Mouse (Mus musculus): ENCODE measurements around the gene Wipf3. TPM values are rescaled to one million over a fixed set of nuclear protein-coding genes. Genes with fewer than 3 reads are reported as not detected.

Gene Wipf3
- 1.1 and 1.9 TPM in 2 replicates for polyA plus RNA-seq (2015; fragmentation: Nextera tagmentation; extraction: Ambion mirVana)

GRCm38 (mm10) chr6:54429447-54430194, at the start of gene Wipf3:
Gene Wipf3 (plus strand): TSS chr6:54429603.
- Histone ChIP-seq H3K27me3 (replicated peaks) (peaks cover 4% of the 10 kb centered on the region; the same call in 1 of the 2 replicates), H3K4me2 (replicated peaks) (peak within 1 kb of the TSS; percentile 96), H3K4me1 (replicated peaks) (peaks cover 11% of the 10 kb centered on the region), H3K9ac (peak within 1 kb of the TSS; percentile 54), H3K9me3 (no peaks in the 10 kb centered on the region), H3K4me3 (replicated peaks) (peak within 1 kb of the TSS; percentile 53), H3K27ac (no peak within 1 kb of the TSS), H3K36me3 (no peaks in the 10 kb centered on the region)
- under 1% methylated on average over 69 of the region's 71 CpGs for WGBS
- ATAC-seq = peak; percentile 98

GRCm38 (mm10) chr6:54382636-54383035, 46.8 kb upstream of the Wipf3 start:
- 54% methylated on average over 8 of the region's 8 CpGs for WGBS

GRCm38 (mm10) chr6:54383893-54384524, 45.4 kb upstream of the Wipf3 start:
- Histone ChIP-seq H3K4me3 (replicated peaks) (no peak overlapping the region), H3K4me2 (replicated peaks) (0 out of 2 replicates have a peak overlapping the region, but pooled peaks have one; percentile 24), H3K4me1 (replicated peaks) (peaks cover 4% of the 10 kb centered on the region; the same call in 1 of the 2 replicates), H3K36me3 (no peaks in the 10 kb centered on the region), H3K9me3 (no peaks in the 10 kb centered on the region), H3K27me3 (replicated peaks) (no peaks in the 10 kb centered on the region), H3K27ac (no peak overlapping the region), H3K9ac (no peak overlapping the region)
- WGBS = 45% methylated on average over 12 of the region's 12 CpGs
- peak; percentile 68 for ATAC-seq

More at GRCm38 (mm10) chr6:54382636-54383035, 46.8 kb upstream of the Wipf3 start:
- Histone ChIP-seq H3K9ac (no peak overlapping the region), H3K4me1 (replicated peaks) (peaks cover 4% of the 10 kb centered on the region; the same call in 1 of the 2 replicates), H3K27me3 (replicated peaks) (no peaks in the 10 kb centered on the region), H3K4me2 (replicated peaks) (no peak overlapping the region), H3K9me3 (no peaks in the 10 kb centered on the region), H3K27ac (no peak overlapping the region), H3K36me3 (no peaks in the 10 kb centered on the region), H3K4me3 (replicated peaks) (no peak overlapping the region)
- ATAC-seq = no peak

DNA sequence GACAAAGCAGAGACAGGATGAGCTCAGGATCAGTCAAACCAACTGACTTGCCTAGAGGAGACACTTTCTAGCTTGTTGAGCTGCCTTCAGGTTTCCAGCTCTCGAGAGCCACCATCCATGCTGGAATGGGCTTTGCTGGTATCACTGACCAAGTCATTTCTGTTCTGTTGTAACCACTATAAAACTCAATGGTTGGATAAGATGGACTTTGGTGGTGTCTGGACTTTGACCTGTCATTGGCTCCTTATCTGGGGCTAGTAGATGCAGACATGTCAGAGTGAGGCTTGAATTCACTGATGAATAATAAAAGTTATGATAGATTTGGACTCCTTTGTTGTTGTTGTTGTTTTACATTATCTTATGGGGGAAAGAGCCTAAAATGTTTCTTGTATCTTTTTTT, 44.6 kb upstream of the Wipf3 start:
- peaks cover 4% of the 10 kb centered on the region; the same call in 1 of the 2 replicates for H3K4me1 ChIP-seq (replicated peaks)
- no peak overlapping the region for H3K4me2 ChIP-seq (replicated peaks)
- ATAC-seq = peak; percentile 61
- H3K4me3 ChIP-seq (replicated peaks) = no peak overlapping the region
- no peak overlapping the region for H3K27ac ChIP-seq
- no peaks in the 10 kb centered on the region for H3K27me3 ChIP-seq (replicated peaks)
- 67% methylated on average over 1 of the region's 1 CpGs for WGBS
- no peaks in the 10 kb centered on the region for H3K9me3 ChIP-seq
- no peaks in the 10 kb centered on the region for H3K36me3 ChIP-seq
- no peak overlapping the region for H3K9ac ChIP-seq

DNA sequence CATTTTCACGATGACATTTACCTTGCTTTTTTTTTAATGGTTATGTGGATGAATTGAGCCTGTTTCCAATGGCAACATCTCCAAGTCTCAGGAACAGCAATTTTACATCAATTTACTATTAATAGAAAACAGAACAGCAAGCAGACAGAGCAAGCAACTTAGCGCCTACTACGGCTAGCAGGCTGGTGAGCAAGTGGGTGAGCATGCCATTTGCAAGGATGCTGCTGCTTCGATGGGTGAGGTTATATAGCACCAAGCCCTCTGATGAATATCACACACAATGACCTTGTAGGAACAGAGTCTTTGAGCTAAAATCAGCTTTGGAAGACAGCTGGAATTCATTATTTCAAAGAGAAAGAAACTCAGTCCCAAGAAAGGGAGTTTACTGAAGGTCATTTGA, 43.0 kb upstream of the Wipf3 start:
- Histone ChIP-seq H3K9me3 (no peaks in the 10 kb centered on the region), H3K4me1 (replicated peaks) (peaks cover 4% of the 10 kb centered on the region; the same call in 1 of the 2 replicates), H3K4me3 (replicated peaks) (no peak overlapping the region), H3K9ac (no peak overlapping the region), H3K27me3 (replicated peaks) (no peaks in the 10 kb centered on the region), H3K36me3 (no peaks in the 10 kb centered on the region), H3K27ac (no peak overlapping the region), H3K4me2 (replicated peaks) (no peak overlapping the region)
- no peak for ATAC-seq
- 91% methylated on average over 4 of the region's 4 CpGs for WGBS

GRCm38 (mm10) chr6:54387044-54387443, 42.4 kb upstream of the Wipf3 start:
- no peaks in the 10 kb centered on the region for H3K27me3 ChIP-seq (replicated peaks)
- no peak overlapping the region for H3K4me3 ChIP-seq (replicated peaks)
- ATAC-seq = no peak
- H3K4me2 ChIP-seq (replicated peaks) = no peak overlapping the region
- WGBS = 86% methylated on average over 3 of the region's 3 CpGs
- H3K4me1 ChIP-seq (replicated peaks) = peaks cover 4% of the 10 kb centered on the region; the same call in 1 of the 2 replicates
- no peak overlapping the region for H3K9ac ChIP-seq
- H3K9me3 ChIP-seq = no peaks in the 10 kb centered on the region
- no peak overlapping the region for H3K27ac ChIP-seq
- H3K36me3 ChIP-seq = no peaks in the 10 kb centered on the region

DNA sequence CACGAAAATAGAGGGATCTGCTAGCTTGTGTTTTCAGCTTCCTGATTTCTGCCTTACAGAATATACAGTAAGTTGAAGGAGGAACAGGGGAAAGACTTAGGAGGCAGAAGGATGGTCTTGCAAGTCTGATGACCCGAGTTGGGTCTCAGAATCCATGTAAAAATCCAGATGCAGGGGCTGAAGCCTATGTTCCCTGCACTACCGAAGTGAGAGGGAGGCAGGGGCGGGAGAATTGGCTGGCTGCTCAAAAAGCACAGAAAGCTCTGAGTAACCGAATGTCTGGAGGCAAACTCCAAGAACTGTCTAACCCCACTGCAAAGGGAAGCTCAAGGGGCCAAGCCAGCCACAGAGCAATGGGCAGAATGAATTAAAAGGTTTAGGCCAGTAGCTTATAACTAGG, 41.7 kb upstream of the Wipf3 start:
- Histone ChIP-seq H3K27me3 (replicated peaks) (no peaks in the 10 kb centered on the region), H3K4me3 (replicated peaks) (no peak overlapping the region), H3K36me3 (no peaks in the 10 kb centered on the region), H3K4me2 (replicated peaks) (no peak overlapping the region), H3K27ac (no peak overlapping the region), H3K9me3 (no peaks in the 10 kb centered on the region), H3K4me1 (replicated peaks) (peaks cover 4% of the 10 kb centered on the region; the same call in 1 of the 2 replicates), H3K9ac (no peak overlapping the region)
- no peak for ATAC-seq
- 76% methylated on average over 5 of the region's 5 CpGs for WGBS

DNA sequence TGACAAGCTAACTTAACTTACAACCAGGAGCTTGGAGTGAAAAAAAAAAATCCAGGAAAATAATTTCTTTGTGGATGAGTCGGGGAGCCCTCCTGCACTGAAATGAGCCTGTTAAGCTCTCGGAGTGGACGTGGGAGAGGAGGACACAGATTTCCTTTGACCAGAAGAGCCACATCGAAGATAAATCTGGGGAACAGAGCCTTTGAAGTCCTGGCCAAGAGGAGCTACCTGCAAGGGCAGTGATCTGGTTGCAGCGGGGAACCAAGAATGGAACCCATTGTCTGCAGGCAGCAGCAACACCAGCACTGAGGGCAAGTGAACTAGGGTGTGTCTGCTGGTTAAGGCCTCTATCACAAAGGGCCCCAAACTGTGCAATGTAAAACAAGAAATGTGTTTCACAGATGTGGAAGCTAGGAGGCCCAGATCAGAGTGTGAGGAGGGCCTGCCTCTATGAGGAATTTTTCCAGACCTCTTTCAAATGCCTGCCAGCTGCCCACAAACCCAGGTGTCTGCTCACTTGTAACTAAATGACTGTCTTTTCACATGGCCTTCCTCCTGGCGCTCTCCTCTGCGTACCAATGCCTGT, 40.6 kb upstream of the Wipf3 start:
- Histone ChIP-seq H3K9ac (no peak overlapping the region), H3K4me1 (replicated peaks) (peaks cover 4% of the 10 kb centered on the region; the same call in 1 of the 2 replicates), H3K27me3 (replicated peaks) (no peaks in the 10 kb centered on the region), H3K4me3 (replicated peaks) (no peak overlapping the region), H3K9me3 (no peaks in the 10 kb centered on the region), H3K4me2 (replicated peaks) (no peak overlapping the region), H3K36me3 (no peaks in the 10 kb centered on the region), H3K27ac (no peak overlapping the region)
- peak; percentile 50 for ATAC-seq
- 67% methylated on average over 7 of the region's 7 CpGs for WGBS

- no peaks in the 10 kb centered on the region for H3K36me3 ChIP-seq
- no peaks in the 10 kb centered on the region for H3K4me1 ChIP-seq (replicated peaks)
- no peak overlapping the region for H3K27ac ChIP-seq
- no peak for ATAC-seq
- 4% methylated on average over 3 of the region's 3 CpGs for WGBS
- no peaks in the 10 kb centered on the region for H3K27me3 ChIP-seq (replicated peaks)
- no peak overlapping the region for H3K9ac ChIP-seq
- H3K9me3 ChIP-seq = no peaks in the 10 kb centered on the region
- H3K4me3 ChIP-seq (replicated peaks) = no peak overlapping the region
- H3K4me2 ChIP-seq (replicated peaks) = no peak overlapping the region
These were observed 37.6 kb upstream of the Wipf3 start for GRCm38 (mm10) chr6:54391765-54392164.

GRCm38 (mm10) chr6:54393886-54394285, 35.5 kb upstream of the Wipf3 start:
- Histone ChIP-seq H3K36me3 (no peaks in the 10 kb centered on the region), H3K9me3 (no peaks in the 10 kb centered on the region), H3K27ac (no peak overlapping the region), H3K9ac (no peak overlapping the region), H3K4me2 (replicated peaks) (no peak overlapping the region), H3K4me3 (replicated peaks) (no peak overlapping the region), H3K27me3 (replicated peaks) (no peaks in the 10 kb centered on the region), H3K4me1 (replicated peaks) (no peaks in the 10 kb centered on the region)
- WGBS = 65% methylated on average over 6 of the region's 6 CpGs
- no peak for ATAC-seq

DNA sequence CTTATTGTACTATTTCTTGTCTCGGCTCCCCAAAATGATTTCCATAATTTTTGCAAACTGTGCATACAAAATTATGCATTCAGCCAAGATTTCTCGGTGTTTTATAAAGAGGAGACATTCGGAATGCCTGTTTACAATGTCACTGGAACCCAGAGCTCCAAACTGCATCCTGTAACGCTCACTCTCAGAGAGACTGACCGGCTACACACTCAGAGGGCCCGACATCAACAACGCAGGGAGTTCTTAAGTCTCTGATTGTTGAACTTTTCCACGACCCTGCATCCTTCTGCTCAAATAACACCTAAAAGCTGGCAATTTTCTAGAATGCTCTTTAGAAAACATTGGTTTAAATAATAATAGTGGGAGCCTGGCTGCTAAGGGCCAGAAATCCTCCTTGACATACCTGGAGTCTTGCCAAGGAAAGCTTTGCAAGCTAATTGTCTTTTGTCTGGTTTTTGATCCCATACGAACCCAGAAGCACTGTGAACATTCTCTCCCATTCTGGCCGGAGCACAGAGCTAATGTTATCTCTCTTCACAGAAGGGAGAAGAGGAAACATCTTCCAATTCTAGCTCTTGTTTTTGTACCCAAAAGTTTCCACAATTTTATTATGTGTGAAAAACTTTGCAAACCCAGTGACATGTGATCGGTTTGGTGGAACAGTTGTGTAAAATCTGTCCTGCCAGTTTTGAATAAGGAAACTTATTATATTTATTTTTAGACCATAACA, 30.0 kb upstream of the Wipf3 start:
- H3K4me1 ChIP-seq (replicated peaks) = no peaks in the 10 kb centered on the region
- H3K36me3 ChIP-seq = no peaks in the 10 kb centered on the region
- no peak for ATAC-seq
- no peak overlapping the region for H3K4me3 ChIP-seq (replicated peaks)
- no peaks in the 10 kb centered on the region for H3K27me3 ChIP-seq (replicated peaks)
- no peak overlapping the region for H3K9ac ChIP-seq
- no peak overlapping the region for H3K4me2 ChIP-seq (replicated peaks)
- H3K27ac ChIP-seq = no peak overlapping the region
- H3K9me3 ChIP-seq = no peaks in the 10 kb centered on the region
- 42% methylated on average over 11 of the region's 11 CpGs for WGBS

DNA sequence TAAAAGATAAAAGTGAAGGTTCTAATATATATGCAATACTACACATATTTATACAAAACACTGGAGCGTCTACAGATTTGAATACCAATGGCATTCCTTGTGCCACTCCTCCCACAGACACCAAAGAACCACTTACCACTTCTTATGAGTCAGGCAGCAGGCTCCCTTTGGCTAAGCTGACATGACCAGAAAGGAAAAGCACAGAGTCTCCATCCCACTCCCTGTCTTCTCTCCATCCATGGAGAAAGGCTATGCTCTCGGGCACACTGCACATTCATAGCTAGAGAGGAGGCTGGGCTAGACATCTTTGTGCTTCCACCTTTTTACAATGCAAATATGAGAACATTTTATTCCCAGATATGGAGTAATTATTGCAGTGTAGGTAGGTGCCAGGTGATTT, 27.9 kb upstream of the Wipf3 start:
- Histone ChIP-seq H3K4me2 (replicated peaks) (no peak overlapping the region), H3K27ac (no peak overlapping the region), H3K4me3 (replicated peaks) (no peak overlapping the region), H3K9ac (no peak overlapping the region), H3K36me3 (no peaks in the 10 kb centered on the region), H3K27me3 (replicated peaks) (no peaks in the 10 kb centered on the region), H3K9me3 (no peaks in the 10 kb centered on the region), H3K4me1 (replicated peaks) (no peaks in the 10 kb centered on the region)
- 84% methylated on average over 2 of the region's 2 CpGs for WGBS
- ATAC-seq = no peak
